ENCODE assay signal across 30 mouse cellular contexts in genomic region chr9:101845691-101846090, GRCm38 (mm10). TPM values are rescaled to one million over a fixed set of nuclear protein-coding genes. Genes with fewer than 3 reads are reported as not detected.
A peak's percentile ranks its signal among the peaks of the same experiment; 100 is the strongest.
DNase-seq lines count a peak whose midpoint lies in the region; TF ChIP-seq lines count a peak whose summit lies in the region.
"Had no signal": no experiment of that assay in that cellular context is flagged by ENCODE, and none has a peak within 500 bp of the region (broad histone marks: within the 10 kb centered on the region; RNA-seq: fewer than 3 reads in every experiment).

No protein-coding gene starts in this region.

- intact Hi-C loops in heart, postnatal 25 days (cut with DNase I), result no loop called here

- no peak overlapping the region for H3ac ChIP-seq in myocyte (ENCODE audit: control insufficient read depth, insufficient read length)

- no peaks in the 10 kb centered on the region for H3K27me3 ChIP-seq in myocyte (ENCODE audit: control insufficient read depth, insufficient read depth, insufficient read length)
- H3K27me3 ChIP-seq: forebrain, embryonic 13.5 days; heart, embryonic 12.5 days; heart, embryonic 15.5 days had no signal

- peak; percentile 24 for DNase-seq in adrenal gland, postnatal 14 days
- DNase-seq in adrenal gland, adult 18-20 months (ENCODE audit: low spot score in 2 of 2), result no peak
- peak; percentile 70 for DNase-seq in heart, adult 11 months
- DNase-seq in heart, postnatal 25 days (ENCODE audit: low spot score), result no peak
- DNase-seq in urinary bladder, postnatal 36 days (ENCODE audit: low spot score in 2 of 2), result no peak
- DNase-seq: adrenal gland, postnatal 10 days; cerebellum, adult 18-20 months; cerebellum, adult 9-10 months; cerebellum, postnatal 14 days; gastrocnemius, adult 2 months; gastrocnemius, postnatal 14 days; heart, adult 18-20 months; heart, postnatal 10 days; heart, postnatal 4 days; kidney, adult 18-20 months had no signal

- no peaks in the 10 kb centered on the region for H3K79me2 ChIP-seq in myocyte (ENCODE audit: control insufficient read depth, insufficient read depth)

- H3K36me3 ChIP-seq in myocyte (ENCODE audit: control insufficient read depth, insufficient read depth), result no peaks in the 10 kb centered on the region
- H3K36me3 ChIP-seq: forebrain, embryonic 10.5 days; heart, embryonic 12.5 days; heart, embryonic 15.5 days had no signal

- no peak overlapping the region for H3K4me2 ChIP-seq in myocyte (ENCODE audit: low read depth)
- H3K4me2 ChIP-seq: forebrain, embryonic 13.5 days; heart, embryonic 12.5 days; heart, embryonic 15.5 days; hindbrain, embryonic 14.5 days had no signal

- no peak for TF ChIP-seq POLR2A in myocyte (IDR thresholded peaks at IDR 0.05; ENCODE audit: insufficient read length, low read depth)

- no peak overlapping the region for H3K4me3 ChIP-seq in myocyte
- H3K4me3 ChIP-seq: forebrain, embryonic 10.5 days; forebrain, embryonic 13.5 days; gastrocnemius, adult 2 months; heart, embryonic 12.5 days; heart, embryonic 15.5 days had no signal

TF ChIP-seq in myocyte, 11 proteins besides CTCF, POLR2A, EP300 and RAD21:
- peak; percentile 39 for TF ChIP-seq USF1 (IDR thresholded peaks at IDR 0.05; ENCODE audit: low read depth)
- TF ChIP-seq CEBPB (IDR thresholded peaks at IDR 0.05; ENCODE audit: insufficient read depth, poor library complexity, severe bottlenecking), result no peak
TF ChIP-seq in myocyte: peak in this region for 1.

RNA-seq across cellular contexts. Expression of gene 9630041A04Rik, which starts 15.9 kb away (rescaled TPM):
- total RNA-seq in adrenal gland, postnatal 14 days (2021), result not detected in 2 replicates
- not detected for total RNA-seq in adrenal gland, adult 18-20 months (2021)
- not detected for total RNA-seq in heart, postnatal 25 days (2021)
- not detected for polyA plus RNA-seq in myocyte (2012; fragmentation: generic; extraction: Trizol)
- total RNA-seq: adrenal gland, postnatal 10 days; ES-E14; gastrocnemius, adult 2 months; gastrocnemius, postnatal 14 days; gastrocnemius, postnatal 4 days; heart, adult 18-20 months; heart, postnatal 10 days; heart, postnatal 4 days; hindbrain, postnatal 0 days had no signal
- polyA plus RNA-seq: activated CD4-positive, CD25-positive, alpha-beta regulatory T cell, adult 4 months; brain, embryonic 14.5 days; embryonic facial prominence, embryonic 11.5 days; embryonic facial prominence, embryonic 14.5 days; forebrain, embryonic 10.5 days; heart, embryonic 12.5 days; heart, embryonic 15.5 days; inflammation-experienced regulatory T-cells, adult 6 months; intestine, embryonic 16.5 days had no signal

Comparison
In these comparisons a context has a peak if more than half of its experiments do, and no peak if none do; other contexts are left out.
1. DNase-seq: peak in adrenal gland, postnatal 14 days (single experiment) and heart, adult 11 months (single experiment); none in adrenal gland, adult 18-20 months (0 of 2), heart, postnatal 25 days (single experiment) and urinary bladder, postnatal 36 days (0 of 2).